Mouse (Mus musculus) E14TG2a.4 (cell line): ENCODE measurements at regions not wholly inside any gene's neighbourhood (a gene's known extent, or its start where the extent isn't known, plus 50 kb on each side); places are given as distances from the start of the nearest gene placed in this dataset.
A peak's percentile ranks its signal among the peaks of the same experiment; 100 is the strongest.

Experiments
- H3K27me3 ChIP-seq: 2 replicates; pipeline ENCODE4 v1.6.1; 2014; ENCODE audit warnings: low read length, control low read depth; ENCODE audit not compliant: insufficient read depth
- H3K36me3 ChIP-seq: 2 replicates; pipeline ENCODE4 v1.6.1; 2014; ENCODE audit warnings: low read length, control low read depth; ENCODE audit not compliant: insufficient read depth
- H3K4me1 ChIP-seq: replicated peaks from 2 replicates; pipeline ENCODE4 v1.6.1; 2014; ENCODE audit warnings: low read depth, low read length, control low read depth
- H3K4me3 ChIP-seq: replicated peaks from 2 replicates; pipeline ENCODE4 v1.5.1; 2014; ENCODE audit warnings: mild to moderate bottlenecking, low read length
- H3K9me3 ChIP-seq: 2 replicates; pipeline ENCODE4 v1.6.1; 2014; ENCODE audit warnings: low read length, control low read depth
- CTCF ChIP-seq: conservative IDR thresholded peaks from 2 replicates; pipeline ENCODE4 v1.5.1; 2014; ENCODE audit warnings: low read length
- NANOG ChIP-seq: IDR thresholded peaks from 2 replicates; pipeline ENCODE4 v1.6.1; 2014; ENCODE audit warnings: borderline replicate concordance, low read length, mixed read lengths
- POU5F1 ChIP-seq: IDR thresholded peaks from 2 replicates; pipeline ENCODE4 v1.6.1; 2014; ENCODE audit warnings: low read length, borderline replicate concordance

DNA sequence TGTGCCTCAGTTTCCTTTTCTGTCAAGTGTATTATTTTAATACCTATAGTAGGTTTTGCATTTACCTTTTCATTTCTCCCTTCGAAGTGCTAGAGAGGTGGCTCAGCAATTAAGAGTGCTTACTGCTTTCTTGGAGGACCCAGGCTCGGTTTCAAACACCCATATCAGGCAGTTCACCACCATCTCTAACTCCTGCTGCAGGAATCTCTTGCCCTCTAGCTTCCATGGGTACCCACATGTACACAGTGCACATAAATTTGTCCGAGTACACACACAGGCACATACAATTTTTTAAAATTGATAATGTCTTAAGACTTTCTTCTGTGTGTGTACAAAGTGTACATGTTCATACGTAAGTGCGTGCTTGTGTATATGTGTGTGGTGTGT lies 220.9 kb upstream of the Rpl38 start:
- Histone ChIP-seq H3K4me3 (no peak overlapping the region), H3K4me1 (peaks cover 30% of the 10 kb centered on the region), H3K36me3 (no peaks in the 10 kb centered on the region), H3K27me3 (peaks cover 15% of the 10 kb centered on the region; the same call in 1 of the 2 replicates), H3K9me3 (peaks cover 15% of the 10 kb centered on the region)
- no peak for TF ChIP-seq CTCF
- TF ChIP-seq POU5F1 = no peak
- no peak for TF ChIP-seq NANOG

DNA sequence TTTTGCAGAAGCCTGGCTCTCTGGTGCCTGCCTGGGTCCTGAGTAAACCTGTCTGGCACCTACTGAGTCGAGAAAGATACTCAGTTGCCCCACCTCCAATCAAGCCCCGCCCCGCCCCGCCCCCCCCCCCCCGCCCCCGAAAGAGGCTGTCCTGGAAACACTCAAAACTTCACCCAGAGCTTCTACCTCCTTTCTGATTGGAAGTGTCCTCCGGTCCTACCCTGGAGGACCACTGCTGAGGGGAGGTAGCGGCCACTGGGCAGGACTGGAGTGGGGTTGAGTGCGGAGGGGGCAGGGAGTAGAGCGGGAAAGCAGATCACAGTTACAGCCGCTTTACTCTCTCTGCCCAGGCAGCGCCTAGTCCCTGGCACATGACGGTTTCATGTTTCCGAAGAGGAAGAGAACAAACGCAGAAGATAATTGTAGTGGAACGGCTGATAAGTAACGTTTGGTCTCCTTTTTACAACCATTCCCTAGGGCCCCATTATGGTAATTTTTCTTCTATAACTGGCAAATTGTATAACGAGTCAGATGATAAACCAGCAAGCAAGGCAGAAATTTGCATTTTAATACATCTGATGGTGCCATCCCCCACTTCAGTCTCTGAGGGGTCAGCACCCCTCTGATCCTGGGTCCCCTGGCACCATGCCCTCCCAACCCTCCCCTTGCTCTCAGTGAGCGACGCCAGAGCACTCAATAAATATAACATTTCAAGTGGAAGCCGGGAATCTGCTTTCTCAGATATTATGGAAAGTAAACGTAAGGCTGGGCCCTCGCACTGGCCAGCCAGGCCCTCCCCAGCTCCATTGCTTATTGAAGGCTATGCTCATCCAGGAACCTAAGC lies 221.5 kb upstream of the Rpl38 start:
- TF ChIP-seq NANOG = no peak
- TF ChIP-seq POU5F1 = no peak
- no peak for TF ChIP-seq CTCF
- Histone ChIP-seq H3K4me1 (peaks cover 37% of the 10 kb centered on the region), H3K36me3 (no peaks in the 10 kb centered on the region), H3K9me3 (peaks cover 9% of the 10 kb centered on the region), H3K27me3 (peaks cover 17% of the 10 kb centered on the region), H3K4me3 (0 out of 2 replicates have a peak overlapping the region, but pooled peaks have one; percentile 39)

DNA sequence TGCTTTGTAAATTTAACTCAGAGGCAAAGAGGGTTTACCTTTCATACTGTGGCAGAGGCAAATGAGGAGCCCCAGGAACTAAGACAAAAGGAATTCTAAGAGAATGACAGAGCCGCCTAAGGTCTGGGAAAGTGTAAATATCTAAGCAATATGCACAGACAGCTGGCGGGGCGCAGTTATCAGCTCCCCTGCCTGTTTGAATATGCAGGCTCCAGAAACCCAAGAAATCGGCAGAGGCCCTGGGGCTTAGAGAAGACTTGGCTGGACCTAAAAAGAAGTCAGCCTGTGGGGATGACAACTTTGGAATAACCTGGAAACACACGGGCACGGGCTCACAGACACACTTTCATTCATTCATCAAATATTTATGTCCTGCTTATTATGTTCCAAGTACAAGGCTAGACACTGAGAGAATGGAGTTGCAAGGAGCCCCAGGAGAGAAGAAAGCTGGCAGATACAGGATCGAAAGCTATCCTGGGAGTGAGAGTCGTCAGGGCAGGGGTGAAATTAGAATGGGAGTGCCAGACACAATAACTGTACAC lies 222.2 kb upstream of the Rpl38 start:
- Histone ChIP-seq H3K36me3 (no peaks in the 10 kb centered on the region), H3K9me3 (0 out of 2 replicates have a peak, but pooled peaks cover 2% of the 10 kb centered on the region), H3K27me3 (peaks cover 21% of the 10 kb centered on the region), H3K4me3 (no peak overlapping the region), H3K4me1 (peaks cover 41% of the 10 kb centered on the region)
- TF ChIP-seq CTCF (no peak), NANOG (no peak), POU5F1 (no peak)

DNA sequence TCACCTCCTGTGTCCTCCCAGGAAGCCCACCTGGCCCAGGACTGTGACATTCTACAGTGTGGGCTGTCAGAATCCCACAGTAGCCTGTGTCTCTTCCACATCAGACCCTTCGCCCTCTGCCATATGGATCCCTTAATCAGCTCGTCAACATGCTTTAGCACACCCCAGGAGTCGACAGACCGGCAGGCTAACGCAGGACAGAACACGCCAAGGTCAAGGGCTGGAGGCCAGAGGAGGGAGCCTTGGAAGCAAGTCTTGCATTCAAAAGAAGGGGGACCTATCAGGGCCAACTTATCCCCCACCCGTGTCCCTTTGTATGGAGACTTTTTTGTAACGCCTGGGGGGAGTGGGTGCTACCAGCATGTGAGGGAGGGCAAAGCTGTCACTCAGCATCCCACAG lies 224.1 kb upstream of the Rpl38 start:
- H3K4me1 ChIP-seq = peaks cover 41% of the 10 kb centered on the region
- TF ChIP-seq CTCF (no peak), POU5F1 (no peak), NANOG (no peak)
- peaks cover 31% of the 10 kb centered on the region for H3K27me3 ChIP-seq
- H3K9me3 ChIP-seq = peaks cover 10% of the 10 kb centered on the region
- no peaks in the 10 kb centered on the region for H3K36me3 ChIP-seq
- H3K4me3 ChIP-seq = no peak overlapping the region

DNA sequence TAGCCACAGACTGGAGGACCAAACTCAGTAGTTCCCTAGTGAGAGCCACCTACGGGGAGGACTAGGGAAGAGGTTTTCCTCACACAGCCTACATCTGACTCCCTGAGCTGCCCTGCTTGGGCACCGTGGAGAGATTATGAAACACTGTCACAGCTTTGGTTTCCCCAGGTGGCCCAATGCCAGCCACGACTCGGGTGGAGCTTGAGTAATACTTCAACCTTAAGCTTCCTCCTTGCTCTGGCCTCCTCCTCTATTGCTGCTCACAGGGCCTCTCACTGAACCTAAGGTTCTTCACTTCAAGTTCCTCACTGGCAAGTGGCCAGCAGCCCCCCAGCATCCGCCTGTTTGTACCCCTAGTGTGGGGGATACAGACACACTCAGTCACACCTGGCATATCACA lies 224.9 kb upstream of the Rpl38 start:
- H3K4me1 ChIP-seq = peaks cover 41% of the 10 kb centered on the region
- H3K9me3 ChIP-seq = peaks cover 12% of the 10 kb centered on the region
- no peaks in the 10 kb centered on the region for H3K36me3 ChIP-seq
- no peak for TF ChIP-seq NANOG
- TF ChIP-seq CTCF = no peak
- no peak for TF ChIP-seq POU5F1
- H3K4me3 ChIP-seq = no peak overlapping the region
- peaks cover 39% of the 10 kb centered on the region for H3K27me3 ChIP-seq

DNA sequence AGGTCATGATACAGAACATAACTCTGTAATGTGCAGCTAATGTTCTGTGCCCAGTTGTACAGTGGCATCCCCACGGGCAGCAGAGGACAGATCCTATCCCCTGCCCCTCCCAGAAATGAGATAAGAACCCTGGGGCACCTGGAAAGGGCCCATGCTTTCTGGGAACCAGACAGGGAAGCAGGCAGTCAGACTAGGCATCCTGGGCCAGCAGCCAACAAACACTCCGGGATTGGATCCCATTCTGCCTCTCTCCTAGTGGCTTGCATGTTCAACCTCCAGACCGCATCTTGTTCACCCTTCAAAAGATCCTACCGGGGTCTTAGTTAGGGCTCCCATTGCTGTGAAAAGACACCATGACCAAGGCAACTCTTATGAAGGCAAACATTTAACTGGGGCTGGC lies 229.0 kb upstream of the Rpl38 start:
- H3K4me1 ChIP-seq = peaks cover 22% of the 10 kb centered on the region
- peaks cover 70% of the 10 kb centered on the region for H3K27me3 ChIP-seq
- no peak overlapping the region for H3K4me3 ChIP-seq
- peaks cover 12% of the 10 kb centered on the region for H3K9me3 ChIP-seq
- no peak for TF ChIP-seq POU5F1
- no peak for TF ChIP-seq NANOG
- TF ChIP-seq CTCF = no peak
- no peaks in the 10 kb centered on the region for H3K36me3 ChIP-seq

DNA sequence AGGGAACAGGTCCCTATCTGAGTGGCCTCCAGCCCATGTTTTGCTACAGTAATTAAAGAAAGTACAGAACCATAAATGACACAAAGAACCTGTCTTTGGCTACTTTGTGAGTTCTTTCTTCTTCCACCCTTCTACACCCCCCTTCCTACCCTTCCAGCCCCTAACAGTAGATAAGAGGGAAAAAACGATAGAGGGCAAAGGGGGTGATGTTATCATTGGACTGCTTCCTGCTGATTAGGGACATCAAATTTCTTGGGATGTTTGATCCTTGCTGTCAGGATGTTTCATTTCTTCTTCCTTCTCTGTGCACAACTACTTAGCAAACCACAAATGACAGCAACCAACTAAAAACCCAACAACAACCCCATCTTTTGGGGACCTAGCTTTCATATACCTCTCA lies 232.5 kb upstream of the Rpl38 start:
- Histone ChIP-seq H3K36me3 (no peaks in the 10 kb centered on the region), H3K4me3 (no peak overlapping the region), H3K9me3 (peaks cover 12% of the 10 kb centered on the region), H3K4me1 (peaks cover 10% of the 10 kb centered on the region; the same call in 1 of the 2 replicates), H3K27me3 (peaks cover 76% of the 10 kb centered on the region)
- no peak for TF ChIP-seq CTCF
- no peak for TF ChIP-seq POU5F1
- TF ChIP-seq NANOG = no peak

DNA sequence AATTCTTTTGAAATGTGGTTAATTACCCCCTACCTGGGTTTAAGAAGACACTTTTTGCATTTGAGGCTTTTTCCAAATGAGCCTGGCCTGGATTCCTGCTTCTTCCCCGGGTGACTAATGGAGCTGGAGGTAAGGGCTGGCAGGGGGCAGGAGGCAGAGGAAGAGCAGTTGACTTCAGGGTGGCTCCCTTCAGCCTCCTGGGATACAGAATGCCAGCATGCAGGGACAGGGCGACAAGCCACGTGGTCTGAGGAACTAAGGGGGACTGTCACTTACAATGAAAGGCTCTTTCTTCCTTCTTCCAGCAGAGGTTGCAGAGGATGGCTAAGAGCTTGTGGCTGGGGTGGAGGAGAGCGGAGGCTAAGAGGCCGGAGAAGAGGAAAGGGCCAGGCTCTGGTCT lies 234.8 kb upstream of the Rpl38 start:
- peaks cover 12% of the 10 kb centered on the region; the same call in 1 of the 2 replicates for H3K4me1 ChIP-seq
- TF ChIP-seq POU5F1 = no peak
- TF ChIP-seq NANOG = no peak
- TF ChIP-seq CTCF = no peak
- no peaks in the 10 kb centered on the region for H3K9me3 ChIP-seq
- H3K4me3 ChIP-seq = no peak overlapping the region
- peaks cover 73% of the 10 kb centered on the region for H3K27me3 ChIP-seq
- no peaks in the 10 kb centered on the region for H3K36me3 ChIP-seq

DNA sequence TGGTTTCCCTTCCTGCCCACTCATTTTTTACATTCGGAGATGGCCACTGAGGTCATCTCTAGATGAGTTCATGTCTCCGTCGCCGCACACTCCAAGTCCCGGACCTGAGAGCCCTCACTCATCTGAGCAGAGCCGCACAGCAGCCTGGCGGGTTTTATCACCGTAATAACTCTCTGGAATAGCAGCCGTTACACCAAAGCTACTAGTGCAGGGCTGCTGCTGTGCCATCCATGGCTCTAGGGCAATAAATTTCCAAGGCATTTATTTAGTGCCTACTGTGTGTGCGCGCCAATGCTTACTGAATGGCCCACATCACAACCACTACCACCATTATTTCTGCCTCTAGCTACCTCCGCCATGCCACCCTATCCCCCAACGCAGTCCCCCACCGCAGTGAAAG lies 242.9 kb upstream of the Rpl38 start:
- H3K36me3 ChIP-seq = no peaks in the 10 kb centered on the region
- H3K27me3 ChIP-seq = peaks cover 84% of the 10 kb centered on the region
- H3K9me3 ChIP-seq = 0 out of 2 replicates have a peak, but pooled peaks cover under 1% of the 10 kb centered on the region
- no peak overlapping the region for H3K4me3 ChIP-seq
- TF ChIP-seq CTCF (no peak), NANOG (no peak), POU5F1 (no peak)
- peaks cover 9% of the 10 kb centered on the region; the same call in 1 of the 2 replicates for H3K4me1 ChIP-seq
